Mouse (Mus musculus) heart, adult 2 months (tissue): ENCODE data around the gene Ppm1a. TPM values are rescaled to one million over a fixed set of nuclear protein-coding genes. Genes with fewer than 3 reads are reported as not detected.

Experiments used
- DNase-seq, 2 experiments: peaks; one replicate each; pipeline ENCODE4 v3.0.0; 2021
- H3K27ac ChIP-seq: fragments of 200-600 bp; 2 replicates; pipeline ENCODE4 v1.8.1; 2022
- H3K27me3 ChIP-seq: fragments of 200-500 bp; 2 replicates; pipeline ENCODE4 v1.6.1; 2012; ENCODE audit warnings: mild to moderate bottlenecking, low read length, inconsistent platforms, mixed read lengths; ENCODE audit not compliant: control insufficient read depth, insufficient read depth
- H3K36me3 ChIP-seq: fragments of 200-500 bp; 2 replicates; pipeline ENCODE4 v1.6.1; 2012; ENCODE audit warnings: low read length, inconsistent platforms; ENCODE audit not compliant: control insufficient read depth, insufficient read depth
- H3K4me1 ChIP-seq: fragments of 200-500 bp; 2 replicates; pipeline ENCODE4 v1.6.1; 2011; ENCODE audit warnings: low read length; ENCODE audit not compliant: control insufficient read depth, insufficient read depth
- H3K4me3 ChIP-seq: fragments of 200-600 bp; 2 replicates; pipeline ENCODE4 v1.8.1; 2022
- H3K79me2 ChIP-seq: fragments of 200-500 bp; replicated peaks from 2 replicates; pipeline ENCODE4 v1.6.1; 2012; ENCODE audit warnings: mild to moderate bottlenecking, inconsistent platforms, low read length, moderate library complexity, mixed read lengths; ENCODE audit not compliant: control insufficient read depth, insufficient read depth
- H3K9ac ChIP-seq: fragments of 200-500 bp; 2 replicates; pipeline ENCODE4 v1.6.1; 2012; ENCODE audit warnings: low read depth, mild to moderate bottlenecking, control low read depth, inconsistent platforms, low read length, mixed read lengths
- CTCF ChIP-seq: fragments of 200-600 bp; IDR thresholded peaks from 2 replicates; pipeline ENCODE4 v1.8.1; 2022; ENCODE audit warnings: antibody characterized with exemption, mild to moderate bottlenecking, moderate library complexity
- EP300 ChIP-seq: fragments of 200-500 bp; IDR thresholded peaks from 2 replicates; pipeline ENCODE4 v1.6.1; 2011; ENCODE audit warnings: low read depth, low read length, control low read depth; ENCODE audit not compliant: insufficient read depth
- POLR2A ChIP-seq: fragments of 200-500 bp; IDR thresholded peaks from 2 replicates; pipeline ENCODE4 v1.6.1; 2011; ENCODE audit warnings: mild to moderate bottlenecking, low read depth, low read length, control low read depth; ENCODE audit not compliant: insufficient read depth
- WGBS: fragments of 180-500 bp; shearing (Covaris S2); methylation state at CpG from one replicate; pipeline ENCODE4 v1.1.7; 2018; 5-methylcytosine and 5-hydroxymethylcytosine counted together
- intact Hi-C: fragments of 180-260 bp; cut with DNase I; formaldehyde crosslinking; loops from one replicate; pipeline ENCODE4 v1.15.1; 2025
- polyA plus RNA-seq: library from polyadenylated mRNA; depleted of rRNA; stranded (reverse); fragments of >200 nt; gene quantifications from 2 replicates; pipeline ENCODE4 v1.2.3, GENCODE M21; 2012
- total RNA-seq, 2 experiments: library from RNA; stranded (reverse); gene quantifications; 2 replicates each; pipeline ENCODE4 v1.2.3; 2021

The Ppm1a gene
- total and polyA plus RNA-seq, 3 experiments = 78.4 to 258 (median 218) TPM

DNA sequence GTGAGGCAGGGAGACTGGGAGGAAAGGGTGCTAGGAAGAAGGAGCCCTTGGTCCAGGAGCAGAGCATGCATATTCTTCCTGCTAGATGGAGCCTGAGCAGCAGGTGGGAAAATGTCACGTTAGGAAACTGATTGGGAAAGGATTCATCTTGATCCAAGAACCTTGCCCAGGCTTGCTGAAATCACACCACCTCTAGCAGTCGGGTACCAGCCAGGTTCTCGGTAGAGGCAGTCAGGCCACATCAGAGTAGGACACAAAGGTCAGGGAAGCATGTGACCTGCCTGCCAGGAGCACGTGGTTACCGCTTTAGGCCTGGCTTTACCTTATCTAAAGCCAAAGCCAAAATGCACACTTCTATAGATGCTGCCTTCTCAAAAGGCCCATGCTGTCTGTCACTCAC lies 35.5 kb upstream of the Ppm1a start:
- Histone ChIP-seq H3K4me3 (no peak overlapping the region), H3K27me3 (no peaks in the 10 kb centered on the region), H3K36me3 (no peaks in the 10 kb centered on the region), H3K4me1 (peaks cover 3% of the 10 kb centered on the region), H3K9ac (no peak overlapping the region), H3K27ac (no peak overlapping the region), H3K79me2 (no peaks in the 10 kb centered on the region)
- DNase-seq = no peak
- no peak for TF ChIP-seq EP300
- no peak for TF ChIP-seq POLR2A
- TF ChIP-seq CTCF = no peak
- intact Hi-C loops = no loop called here
- 70% methylated on average over 5 of the region's 5 CpGs for WGBS

DNA sequence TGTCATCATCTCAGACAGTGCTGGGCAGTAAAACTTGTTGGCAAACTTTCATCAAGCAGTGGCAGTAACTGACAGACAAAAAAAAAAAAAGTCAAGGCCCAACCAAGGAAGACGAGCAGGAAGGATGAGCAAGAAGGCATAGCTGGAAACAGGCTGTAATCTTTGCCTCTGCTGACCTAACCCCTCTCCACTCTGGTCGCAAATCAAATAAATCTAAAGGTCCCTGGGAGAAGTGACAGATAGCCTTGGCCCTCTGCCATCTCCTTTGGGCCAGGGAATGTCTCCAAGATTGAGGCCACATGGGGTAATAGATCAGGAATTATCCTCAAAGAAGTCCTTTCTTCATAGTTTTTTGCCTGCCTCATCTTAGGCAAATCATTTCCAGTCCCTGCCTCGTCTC lies 33.3 kb upstream of the Ppm1a start:
- 37% methylated on average over 3 of the region's 3 CpGs for WGBS
- H3K27me3 ChIP-seq = no peaks in the 10 kb centered on the region

DNA sequence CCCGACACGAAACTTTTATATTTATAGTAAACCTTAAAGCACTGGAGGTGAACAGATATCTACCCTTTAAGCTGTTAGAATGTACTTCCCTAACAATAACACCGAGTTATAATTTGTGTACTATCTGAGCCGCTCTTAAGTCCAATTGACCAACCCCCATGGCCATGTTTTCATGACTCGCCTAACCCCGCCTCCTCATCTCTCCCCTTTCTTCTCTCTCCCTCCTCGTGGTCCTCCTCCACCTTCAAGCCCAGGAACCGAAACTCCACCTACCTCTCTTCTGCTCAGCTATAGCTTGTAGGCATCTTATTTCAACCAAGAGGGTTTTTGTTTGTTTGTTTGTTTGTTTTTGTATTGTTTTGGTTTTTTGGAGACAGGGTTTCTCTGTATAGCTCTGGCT lies 30.2 kb upstream of the Ppm1a start:
- Histone ChIP-seq H3K79me2 (no peaks in the 10 kb centered on the region), H3K36me3 (no peaks in the 10 kb centered on the region), H3K4me1 (0 out of 2 replicates have a peak, but pooled peaks cover 1% of the 10 kb centered on the region), H3K27ac (no peak overlapping the region), H3K4me3 (no peak overlapping the region), H3K9ac (no peak overlapping the region), H3K27me3 (no peaks in the 10 kb centered on the region)
- TF ChIP-seq EP300 (no peak), POLR2A (no peak), CTCF (no peak)
- 85% methylated on average over 8 of the region's 8 CpGs for WGBS
- intact Hi-C loops = no loop called here
- no peak for DNase-seq

More for the DNA sequence above, 33.3 kb upstream of the Ppm1a start:
- TF ChIP-seq CTCF (no peak), POLR2A (no peak), EP300 (no peak)
- Histone ChIP-seq H3K27ac (no peak overlapping the region), H3K4me3 (no peak overlapping the region), H3K36me3 (no peaks in the 10 kb centered on the region), H3K79me2 (no peaks in the 10 kb centered on the region), H3K9ac (no peak overlapping the region), H3K4me1 (peaks cover 3% of the 10 kb centered on the region)
- peak in 1 of 2 experiments; percentile 7 for DNase-seq
- intact Hi-C loops = no loop called here

DNA sequence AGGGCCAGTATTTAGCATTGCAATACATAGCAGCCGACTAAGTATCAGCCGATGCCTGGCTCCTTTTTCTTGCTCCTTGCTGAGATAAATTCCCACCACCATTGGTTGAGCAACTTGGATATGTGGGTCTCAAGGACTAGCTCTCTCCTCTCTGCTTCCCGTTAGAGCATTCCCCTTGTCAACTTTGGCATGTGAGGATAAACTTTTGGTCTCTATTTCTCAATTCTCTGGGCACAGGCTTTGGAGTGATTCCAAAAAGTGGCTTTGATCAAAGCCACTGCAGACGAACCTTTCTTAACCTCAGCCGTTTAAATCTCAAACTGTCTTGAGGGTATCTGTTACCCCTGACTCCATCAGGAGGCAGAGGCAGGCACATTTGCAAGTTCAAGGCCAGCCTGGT lies 29.6 kb upstream of the Ppm1a start:
- H3K27me3 ChIP-seq = no peaks in the 10 kb centered on the region
- H3K9ac ChIP-seq = no peak overlapping the region
- no peaks in the 10 kb centered on the region for H3K36me3 ChIP-seq
- H3K79me2 ChIP-seq = no peaks in the 10 kb centered on the region
- no peak overlapping the region for H3K4me3 ChIP-seq
- intact Hi-C loops = no loop called here
- no peak overlapping the region for H3K27ac ChIP-seq
- no peak for DNase-seq
- 69% methylated on average over 5 of the region's 5 CpGs for WGBS
- H3K4me1 ChIP-seq = 0 out of 2 replicates have a peak, but pooled peaks cover 1% of the 10 kb centered on the region
- no peak for TF ChIP-seq EP300
- no peak for TF ChIP-seq POLR2A
- TF ChIP-seq CTCF = no peak

DNA sequence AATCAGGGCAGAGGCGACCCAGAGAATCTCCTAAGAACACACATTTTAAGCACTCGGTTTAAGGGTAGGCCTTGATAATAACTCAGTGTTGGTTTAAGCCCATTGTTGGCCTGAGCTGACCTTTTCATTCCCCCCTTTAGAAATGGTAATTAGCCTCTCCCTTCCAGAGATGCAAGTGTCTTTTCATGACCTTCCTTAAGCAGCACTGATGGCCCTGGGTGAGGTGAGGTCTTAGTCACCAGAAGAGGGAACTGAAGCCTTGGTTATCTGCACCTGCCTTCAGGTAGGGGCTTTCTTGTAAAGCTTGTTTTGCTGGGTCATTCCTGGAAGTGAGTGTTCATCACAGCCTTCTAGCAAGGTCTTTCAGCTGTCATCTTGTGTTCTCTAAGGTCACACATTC lies 23.1 kb upstream of the Ppm1a start:
- Histone ChIP-seq H3K4me1 (0 out of 2 replicates have a peak, but pooled peaks cover 1% of the 10 kb centered on the region), H3K36me3 (no peaks in the 10 kb centered on the region), H3K27me3 (no peaks in the 10 kb centered on the region), H3K79me2 (no peaks in the 10 kb centered on the region), H3K27ac (no peak overlapping the region), H3K9ac (no peak overlapping the region), H3K4me3 (no peak overlapping the region)
- TF ChIP-seq POLR2A (no peak), EP300 (no peak), CTCF (no peak)
- no peak for DNase-seq
- 82% methylated on average over 2 of the region's 2 CpGs for WGBS
- intact Hi-C loops = no loop called here

DNA sequence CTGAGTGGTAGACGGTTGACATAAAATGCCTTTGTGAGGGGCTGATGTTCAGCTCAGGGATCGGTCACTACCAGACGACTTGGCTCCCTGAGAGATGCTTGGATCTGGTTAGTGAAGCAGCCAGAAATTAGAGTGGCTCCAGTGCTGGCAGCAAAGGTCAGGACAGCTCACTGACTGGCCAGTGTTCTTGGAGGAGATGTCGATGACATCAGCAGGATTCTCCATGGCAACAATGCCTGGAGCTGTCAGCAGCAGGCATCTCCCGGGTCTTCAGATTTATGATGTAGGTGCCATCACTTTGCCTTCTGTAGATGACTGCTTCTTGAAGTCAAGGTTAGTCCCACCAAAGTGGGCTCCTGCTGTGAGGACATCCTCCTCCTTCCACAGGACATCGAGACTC lies 16.1 kb upstream of the Ppm1a start:
- intact Hi-C loops = no loop called here
- TF ChIP-seq EP300 = no peak
- no peak for TF ChIP-seq POLR2A
- TF ChIP-seq CTCF = no peak
- Histone ChIP-seq H3K4me1 (no peaks in the 10 kb centered on the region), H3K27me3 (no peaks in the 10 kb centered on the region), H3K4me3 (no peak overlapping the region), H3K9ac (no peak overlapping the region), H3K27ac (no peak overlapping the region), H3K36me3 (no peaks in the 10 kb centered on the region), H3K79me2 (no peaks in the 10 kb centered on the region)
- DNase-seq = no peak
- 56% methylated on average over 6 of the region's 6 CpGs for WGBS
